In the genomic region with DNA sequence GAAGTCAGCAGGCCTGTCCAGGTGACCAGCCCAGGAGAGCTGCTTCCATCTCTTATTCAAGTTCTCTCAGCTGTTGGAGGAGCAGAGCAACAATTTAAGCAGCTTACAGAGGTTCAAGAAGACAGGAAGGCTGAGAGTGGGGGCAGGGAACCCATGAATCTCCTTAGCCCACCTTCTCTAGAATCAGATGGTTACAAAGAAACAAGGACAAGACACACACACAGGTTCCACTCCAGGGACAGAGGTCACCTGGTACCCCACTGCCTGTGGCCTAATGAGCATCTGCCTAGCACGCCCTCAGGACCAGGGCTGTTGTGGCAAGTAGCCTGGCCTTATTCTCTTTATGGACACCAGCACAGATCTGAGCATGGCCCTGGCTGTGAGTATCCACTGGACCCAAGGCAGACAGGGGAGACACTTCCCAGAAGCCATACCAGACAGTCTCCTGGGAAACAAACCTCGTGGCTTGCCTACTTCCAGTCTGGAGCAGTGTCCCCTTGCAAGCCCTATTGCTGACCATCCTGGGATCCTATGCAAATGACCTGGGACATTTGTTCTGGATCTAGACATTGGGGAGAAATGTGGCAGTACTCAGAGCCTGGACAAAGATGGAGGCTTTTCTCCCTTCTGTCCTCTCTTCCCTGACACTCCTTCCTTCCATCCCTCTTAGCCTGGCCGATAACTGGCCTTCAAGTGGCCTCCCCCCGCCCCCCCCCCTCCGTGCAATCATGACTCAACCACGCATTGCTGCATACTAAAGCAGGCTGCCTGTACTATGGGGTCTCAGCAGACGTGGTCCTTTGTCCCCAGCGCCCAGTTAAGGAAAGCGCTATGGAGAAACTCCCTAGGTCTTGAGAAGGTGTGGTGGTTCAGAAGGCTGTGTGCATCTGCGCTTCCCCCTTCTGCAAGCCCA, we compare ENCODE assay signal across 9 mouse cellular contexts. TPM values are rescaled to one million over a fixed set of nuclear protein-coding genes. Genes with fewer than 3 reads are reported as not detected.
DNase-seq lines count a peak whose midpoint lies in the region; ATAC-seq lines count a peak whose summit lies in the region.
"Had no signal": no experiment of that assay in that cellular context is flagged by ENCODE, and none has a peak within 500 bp of the region (broad histone marks: within the 10 kb centered on the region; RNA-seq: fewer than 3 reads in every experiment).

No protein-coding gene starts in this region.

- no peak for DNase-seq in lung, postnatal 14 days
- DNase-seq in liver, embryonic 13.5 days: no peak
- peak; percentile 18 for DNase-seq in yolk sac, embryonic 10.5 days (ENCODE audit: low spot score)
- DNase-seq in layer of hippocampus, adult 8-10 months (ENCODE audit: low spot score in 2 of 2): no peak
- no peak for DNase-seq in spleen, postnatal 4 days (ENCODE audit: low spot score in 2 of 2)

- peak overlapping the region; percentile 60 for H3K9ac ChIP-seq in lung, embryonic 15.5 days
- H3K9ac ChIP-seq in forebrain, embryonic 15.5 days (replicated peaks): peak overlapping the region; percentile 86
- no peak overlapping the region for H3K9ac ChIP-seq in liver, embryonic 13.5 days

- H3K27me3 ChIP-seq in lung, embryonic 15.5 days: no peaks in the 10 kb centered on the region; the same call in 1 of the 2 replicates
- H3K27me3 ChIP-seq in forebrain, embryonic 15.5 days: no peaks in the 10 kb centered on the region
- peaks cover 42% of the 10 kb centered on the region for H3K27me3 ChIP-seq in liver, embryonic 13.5 days

- no peaks in the 10 kb centered on the region for H3K36me3 ChIP-seq in lung, embryonic 15.5 days
- H3K36me3 ChIP-seq in forebrain, embryonic 15.5 days: no peaks in the 10 kb centered on the region
- H3K36me3 ChIP-seq in liver, embryonic 13.5 days: no peaks in the 10 kb centered on the region

- 10% methylated on average over 9 of the region's 10 CpGs for WGBS in lung, embryonic 15.5 days
- 7% methylated on average over 9 of the region's 10 CpGs for WGBS in forebrain, embryonic 15.5 days
- WGBS in liver, embryonic 13.5 days (ENCODE audit: insufficient replicate concordance): 11% methylated on average over 9 of the region's 10 CpGs

- peak; percentile 38; the same call in 1 of the 2 replicates for ATAC-seq in lung, embryonic 15.5 days (ENCODE audit: borderline replicate concordance, extremely low read depth, low FRiP score, low TSS enrichment)
- peak; percentile 62 for ATAC-seq in forebrain, embryonic 15.5 days (replicated peaks)
- no peak for ATAC-seq in liver, embryonic 13.5 days (ENCODE audit: low read depth)

- H3K27ac ChIP-seq in lung, embryonic 15.5 days: no peak overlapping the region
- peak overlapping the region; percentile 100 for H3K27ac ChIP-seq in forebrain, embryonic 15.5 days (replicated peaks)
- H3K27ac ChIP-seq in liver, embryonic 13.5 days: no peak overlapping the region

- peak overlapping the region; percentile 61 for H3K4me3 ChIP-seq in lung, embryonic 15.5 days
- H3K4me3 ChIP-seq in forebrain, embryonic 15.5 days: peak overlapping the region; percentile 64
- peak overlapping the region; percentile 42; the same call in 1 of the 2 replicates for H3K4me3 ChIP-seq in liver, embryonic 13.5 days (replicated peaks)

- H3K9me3 ChIP-seq in lung, embryonic 15.5 days: no peaks in the 10 kb centered on the region
- H3K9me3 ChIP-seq in forebrain, embryonic 15.5 days: no peaks in the 10 kb centered on the region
- H3K9me3 ChIP-seq in liver, embryonic 13.5 days (replicated peaks): no peaks in the 10 kb centered on the region

- peak overlapping the region; percentile 99 for H3K4me2 ChIP-seq in lung, embryonic 15.5 days
- peak overlapping the region; percentile 72 for H3K4me2 ChIP-seq in forebrain, embryonic 15.5 days (replicated peaks)
- peak overlapping the region; percentile 60 for H3K4me2 ChIP-seq in liver, embryonic 13.5 days

- peaks cover 10% of the 10 kb centered on the region; the same call in 1 of the 2 replicates for H3K4me1 ChIP-seq in lung, embryonic 15.5 days
- peaks cover 50% of the 10 kb centered on the region for H3K4me1 ChIP-seq in forebrain, embryonic 15.5 days
- 0 out of 2 replicates have a peak, but pooled peaks cover 4% of the 10 kb centered on the region for H3K4me1 ChIP-seq in liver, embryonic 13.5 days (replicated peaks)

RNA-seq across cellular contexts. Expression of a gene that starts 38.5 kb away (rescaled TPM):
- not detected in 2 replicates for polyA plus RNA-seq in lung, embryonic 15.5 days (2015; fragmentation: Nextera tagmentation; extraction: Ambion mirVana)
- polyA plus RNA-seq in forebrain, embryonic 15.5 days (2015; fragmentation: Nextera tagmentation; extraction: Ambion mirVana): 0.24 TPM in 1 of 2 replicates, not detected in the other
- polyA plus RNA-seq in liver, embryonic 13.5 days (2015; fragmentation: Nextera tagmentation; extraction: Ambion mirVana): not detected in 2 replicates
- not detected for total RNA-seq in layer of hippocampus, adult 8-10 months (2022)
- total RNA-seq: adrenal gland, postnatal 10 days; left cerebral cortex, postnatal 10 days had no signal
